Mouse (Mus musculus): ENCODE data around the gene Nox1. TPM values are rescaled to one million over a fixed set of nuclear protein-coding genes. Genes with fewer than 3 reads are reported as not detected.
"Not testable (repeated sequence)": the region's sequence is repeated elsewhere in the genome, so short reads cannot be mapped to it uniquely, and the experiment has no call there.

The Nox1 gene
- total RNA-seq (2021), result under 1 TPM in 1 of 2 experiments, not detected in 1; 0.56 TPM
- long read RNA-seq, experiment 1, result 0 reads
- long read RNA-seq, experiment 2, result 0 reads

DNA sequence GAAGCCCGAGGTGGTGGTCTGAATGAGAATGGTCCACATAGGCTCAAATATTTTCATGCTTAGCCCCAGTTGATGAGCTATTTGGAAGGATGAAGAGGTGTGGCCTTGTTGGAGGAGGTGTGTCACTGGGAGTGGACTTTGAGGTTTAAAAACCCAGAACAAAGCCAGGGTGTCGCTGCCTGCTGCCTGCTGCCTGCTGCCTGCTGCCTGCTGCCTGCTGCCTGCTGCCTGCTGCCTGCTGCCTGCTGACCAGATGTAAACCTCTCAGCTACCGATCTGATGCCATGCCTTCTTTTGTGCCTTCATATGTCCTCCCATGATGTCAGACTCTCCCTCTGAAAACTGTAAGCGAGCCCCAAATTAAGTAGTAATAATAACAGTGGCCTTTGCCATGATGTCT lies at the start of gene Nox1:
Gene Nox1, minus strand, starts transcription at position 101 of the 400 bp plus-strand sequence.
- no peak within 1 kb of the TSS for H3K4me3 ChIP-seq
- DNase-seq (ENCODE audit: low spot score in 2 of 2), result no peak
- TF ChIP-seq CTCF (conservative IDR thresholded peaks at IDR 0.05), result no peak
- H3K27ac ChIP-seq, result no peak within 1 kb of the TSS

DNA sequence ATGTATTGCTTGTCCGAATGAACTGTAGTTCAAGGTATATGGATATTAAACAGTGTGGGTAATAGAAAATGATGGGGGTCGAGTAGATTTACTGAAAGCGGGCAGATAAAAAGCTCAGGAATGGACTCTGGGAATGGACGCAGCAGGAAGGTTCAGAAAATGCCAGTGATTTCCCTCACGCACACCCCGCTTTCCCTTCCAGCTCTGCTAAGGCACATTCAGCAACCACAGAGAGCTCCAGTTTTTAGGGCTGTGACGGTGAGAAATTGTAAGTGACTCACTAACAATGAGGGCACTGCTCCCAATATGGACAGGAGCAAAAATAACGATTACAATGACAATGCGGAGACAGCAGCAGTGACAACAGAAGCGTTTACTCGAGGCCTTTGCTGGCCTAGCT lies 40.4 kb upstream of the Nox1 start:
- no peak overlapping the region for H3K27ac ChIP-seq
- no peak for DNase-seq (ENCODE audit: low spot score in 2 of 2)

DNA sequence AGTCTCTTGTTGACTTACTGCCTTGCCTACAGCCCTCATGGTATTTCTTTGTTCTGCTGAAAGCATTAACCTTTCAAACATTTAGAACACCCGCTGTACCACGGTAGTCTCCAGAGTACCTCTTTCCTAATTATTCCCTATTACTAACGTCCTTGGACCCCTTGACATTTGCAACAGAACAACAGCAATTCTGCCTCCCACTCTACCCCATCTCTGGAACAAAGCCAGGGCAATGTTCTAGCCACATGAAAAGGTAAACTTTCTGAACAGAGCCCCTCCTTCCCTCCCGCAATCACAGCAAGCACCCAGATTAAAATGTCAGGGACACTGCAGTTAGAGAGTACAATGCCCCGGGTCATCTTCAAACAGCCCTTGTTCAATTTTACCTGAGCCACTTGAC lies 39.4 kb upstream of the Nox1 start:
- DNase-seq (ENCODE audit: low spot score in 2 of 2), result no peak
- H3K27ac ChIP-seq, result no peak overlapping the region
- TF ChIP-seq CTCF (conservative IDR thresholded peaks at IDR 0.05), result no peak

More for the DNA sequence above, 40.4 kb upstream of the Nox1 start:
- no peak for TF ChIP-seq CTCF (conservative IDR thresholded peaks at IDR 0.05)
- no peak overlapping the region for H3K4me3 ChIP-seq

GRCm38 (mm10) chrX:134248202-134248601 lies 26.4 kb upstream of the Nox1 start:
- no peak overlapping the region for H3K27ac ChIP-seq
- no peak for TF ChIP-seq CTCF (conservative IDR thresholded peaks at IDR 0.05)
- no peak for DNase-seq (ENCODE audit: low spot score in 2 of 2)
- no peak overlapping the region for H3K4me3 ChIP-seq

More for the DNA sequence above, 39.4 kb upstream of the Nox1 start:
- H3K4me3 ChIP-seq, result no peak overlapping the region

- Histone ChIP-seq H3K4me3 (no peak overlapping the region), H3K27ac (no peak overlapping the region)
- TF ChIP-seq CTCF (conservative IDR thresholded peaks at IDR 0.05), result no peak
- no peak for DNase-seq (ENCODE audit: low spot score in 2 of 2)
Observed at GRCm38 (mm10) chrX:134245946-134246345, 24.2 kb upstream of the Nox1 start.

DNA sequence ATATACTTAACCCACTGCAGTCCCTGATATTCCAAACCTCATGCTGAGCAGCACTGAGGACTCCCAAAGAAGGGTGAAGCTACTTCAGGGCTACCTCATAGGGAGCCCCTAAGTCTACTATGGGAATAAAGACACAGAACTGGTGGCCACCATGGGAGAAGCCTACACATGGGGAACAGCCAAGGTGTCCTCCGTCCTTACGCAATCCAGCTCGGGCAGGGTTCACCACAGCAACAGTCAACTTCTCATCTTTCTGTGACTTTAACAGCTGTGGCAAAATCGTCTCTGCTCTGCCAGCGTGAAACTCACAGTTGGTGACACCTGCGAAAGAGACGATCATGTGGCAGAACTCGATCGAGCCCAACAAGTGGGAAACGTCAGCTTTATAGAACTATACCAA lies 16.5 kb upstream of the Nox1 start:
- no peak for DNase-seq (ENCODE audit: low spot score in 2 of 2)
- Histone ChIP-seq H3K27ac (no peak overlapping the region), H3K4me3 (no peak overlapping the region)
- no peak for TF ChIP-seq CTCF (conservative IDR thresholded peaks at IDR 0.05)

DNA sequence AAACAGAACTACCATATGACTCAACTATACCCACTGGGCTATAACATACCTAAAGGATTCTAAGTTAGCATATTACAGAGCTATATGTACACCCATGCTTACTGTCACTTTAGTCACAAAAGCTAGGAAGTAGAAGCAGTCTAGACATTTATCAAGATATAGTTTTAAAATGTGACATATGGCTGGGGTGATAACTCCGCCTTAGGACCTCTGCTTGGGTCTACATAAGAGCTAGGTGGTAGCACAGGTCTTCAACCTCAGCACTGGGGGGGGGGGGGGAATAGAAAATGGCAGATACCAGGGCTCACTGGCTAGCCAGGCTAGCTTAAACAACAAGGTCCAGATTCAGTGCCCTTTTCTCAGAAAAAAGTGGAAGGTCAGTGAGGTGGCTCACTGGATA lies 11.3 kb upstream of the Nox1 start:
- TF ChIP-seq CTCF (conservative IDR thresholded peaks at IDR 0.05), result no peak
- no peak for DNase-seq (ENCODE audit: low spot score in 2 of 2)
- no peak overlapping the region for H3K4me3 ChIP-seq
- H3K27ac ChIP-seq, result no peak overlapping the region

- H3K27ac ChIP-seq, result no peak overlapping the region
- no peak for TF ChIP-seq CTCF (conservative IDR thresholded peaks at IDR 0.05)
- DNase-seq (ENCODE audit: low spot score in 2 of 2), result no peak
- no peak overlapping the region for H3K4me3 ChIP-seq
Observed at GRCm38 (mm10) chrX:134220618-134221017, 1.1 kb downstream of the Nox1 start.

- Histone ChIP-seq H3K4me3 (no peak overlapping the region), H3K27ac (no peak overlapping the region)
- DNase-seq (ENCODE audit: low spot score in 2 of 2), result no peak
- TF ChIP-seq CTCF (conservative IDR thresholded peaks at IDR 0.05), result no peak
Observed at GRCm38 (mm10) chrX:134218161-134218560, 3.6 kb downstream of the Nox1 start.

DNA sequence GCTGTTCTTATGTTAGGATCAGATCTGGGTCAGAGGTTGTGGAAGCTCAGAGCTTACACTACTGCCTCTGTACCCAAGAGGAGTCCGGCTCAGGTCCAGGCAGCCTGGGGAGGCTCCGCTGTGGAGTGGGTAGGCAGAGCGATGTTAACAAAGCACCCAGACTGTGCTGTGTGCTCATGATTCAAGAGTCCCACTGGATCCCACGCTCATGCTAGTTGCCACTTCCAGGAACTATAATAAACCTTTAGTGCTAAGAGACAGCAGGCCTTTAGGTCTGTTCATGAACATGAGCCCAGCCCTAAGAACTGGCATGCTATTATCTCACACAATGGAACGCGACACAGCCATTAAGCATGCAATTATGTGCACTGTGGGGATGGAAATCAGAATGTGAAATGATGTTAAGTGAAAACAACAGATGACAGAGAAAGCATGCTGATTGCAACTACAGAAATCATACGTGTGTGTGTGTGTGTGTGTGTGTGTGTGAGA lies 10.6 kb downstream of the Nox1 start:
- H3K4me3 ChIP-seq, result no peak overlapping the region
- peak in 1 of 2 experiments; percentile 0 for DNase-seq (ENCODE audit: low spot score in 2 of 2)
- no peak for TF ChIP-seq CTCF (conservative IDR thresholded peaks at IDR 0.05)
- H3K27ac ChIP-seq, result no peak overlapping the region

GRCm38 (mm10) chrX:134208491-134208890 lies 13.3 kb downstream of the Nox1 start:
- Histone ChIP-seq H3K4me3 (no peak overlapping the region), H3K27ac (no peak overlapping the region)
- no peak for TF ChIP-seq CTCF (conservative IDR thresholded peaks at IDR 0.05)
- DNase-seq (ENCODE audit: low spot score in 2 of 2), result no peak

GRCm38 (mm10) chrX:134187201-134187600 lies 34.6 kb downstream of the Nox1 start, which contains the start of gene Arl13a:
TSS of gene Arl13a (plus strand) at chrX:134187501.
- not testable (repeated sequence) for DNase-seq (ENCODE audit: low spot score in 2 of 2); H3K4me3 ChIP-seq; H3K27ac ChIP-seq

DNA sequence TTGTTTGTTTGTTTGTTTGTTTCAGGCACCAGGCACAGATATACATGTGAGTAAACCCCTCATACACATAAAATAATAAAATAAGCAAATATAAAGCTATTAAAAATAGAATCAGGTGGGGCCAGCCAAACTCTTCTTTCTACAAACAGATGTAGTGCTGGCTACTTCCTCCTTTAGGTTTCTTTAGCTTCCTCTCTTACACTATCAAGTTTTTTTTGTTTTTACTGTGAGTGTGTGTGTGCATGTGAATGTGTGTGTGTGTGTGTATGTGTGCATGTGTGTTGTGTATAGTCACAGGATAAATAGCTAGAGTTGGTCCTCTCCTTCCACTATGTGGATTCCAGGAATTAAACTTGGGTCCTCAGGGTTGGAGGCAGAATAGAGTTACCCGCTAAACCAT lies 47.1 kb downstream of the Nox1 start:
- Histone ChIP-seq H3K27ac (no peak overlapping the region), H3K4me3 (no peak overlapping the region)
- no peak for DNase-seq (ENCODE audit: low spot score in 2 of 2)
- no peak for TF ChIP-seq CTCF (conservative IDR thresholded peaks at IDR 0.05)

DNA sequence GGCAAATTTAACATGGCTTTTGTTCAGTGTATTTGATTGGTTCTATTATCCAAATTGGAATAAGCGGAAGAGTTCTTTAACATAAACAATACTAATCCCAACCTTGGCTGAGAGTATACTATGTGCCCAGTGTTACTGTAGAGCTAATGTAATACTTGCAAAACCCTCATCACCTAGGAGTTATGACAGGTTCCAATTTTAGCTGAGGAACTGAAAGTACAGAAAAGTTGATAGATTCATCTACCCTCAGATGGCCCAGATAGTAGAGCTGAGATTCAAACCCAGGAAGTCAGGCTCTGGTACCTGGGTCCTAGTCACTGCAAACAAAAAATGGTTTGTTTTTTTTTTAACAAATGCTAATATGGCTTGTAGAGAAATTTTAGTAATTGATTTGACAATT lies 51.2 kb downstream of the Nox1 start:
- H3K4me3 ChIP-seq, result no peak overlapping the region
- H3K27ac ChIP-seq, result no peak overlapping the region
- DNase-seq (ENCODE audit: low spot score in 2 of 2), result no peak
- TF ChIP-seq CTCF (conservative IDR thresholded peaks at IDR 0.05), result no peak

- no peak for DNase-seq (ENCODE audit: low spot score in 2 of 2)
- H3K4me3 ChIP-seq, result no peak overlapping the region
- no peak for TF ChIP-seq CTCF (conservative IDR thresholded peaks at IDR 0.05)
- H3K27ac ChIP-seq, result no peak overlapping the region
Observed at GRCm38 (mm10) chrX:134163484-134163883, 58.3 kb downstream of the Nox1 start.

All from layer of hippocampus, adult 2 months (tissue).